Mouse (Mus musculus) lung, embryonic 16.5 days (tissue): ENCODE results near the gene Neurod2. TPM values are rescaled to one million over a fixed set of nuclear protein-coding genes. Genes with fewer than 3 reads are reported as not detected.

Experiments
- ATAC-seq: fragments of 200-750 bp; cut with Nextera tagmentation; 2 replicates; pipeline ENCODE4 v1.8.0; 2017; ENCODE audit warnings: low read depth, mild to moderate bottlenecking, moderate library complexity
- H3K27ac ChIP-seq: fragments of 300-500 bp; sonication (generic); 2 replicates; pipeline ENCODE4 v1.5.1; 2014; ENCODE audit warnings: mild to moderate bottlenecking, control low read depth, low read length
- H3K27me3 ChIP-seq: fragments of 300-500 bp; sonication (generic); 2 replicates; pipeline ENCODE4 v1.6.1; 2014; ENCODE audit warnings: low read depth, low read length, mixed read lengths; ENCODE audit not compliant: control insufficient read depth, insufficient read depth
- H3K36me3 ChIP-seq: fragments of 300-500 bp; sonication (generic); 2 replicates; pipeline ENCODE4 v1.6.1; 2014; ENCODE audit warnings: low read length; ENCODE audit not compliant: control insufficient read depth, insufficient read depth
- H3K4me1 ChIP-seq: fragments of 300-500 bp; sonication (generic); replicated peaks from 2 replicates; pipeline ENCODE4 v1.6.1; 2014; ENCODE audit warnings: low read length, mixed read lengths; ENCODE audit not compliant: control insufficient read depth, insufficient read depth
- H3K4me2 ChIP-seq: fragments of 300-500 bp; sonication (generic); 2 replicates; pipeline ENCODE4 v1.6.1; 2014; ENCODE audit warnings: low read depth, low read length, control low read depth
- H3K4me3 ChIP-seq: fragments of 300-500 bp; sonication (generic); 2 replicates; pipeline ENCODE4 v1.5.1; 2014; ENCODE audit warnings: mild to moderate bottlenecking, low read length, control low read depth
- H3K9ac ChIP-seq: fragments of 300-500 bp; sonication (generic); 2 replicates; pipeline ENCODE4 v1.6.1; 2014; ENCODE audit warnings: low read length, control low read depth
- H3K9me3 ChIP-seq: fragments of 300-500 bp; sonication (generic); 2 replicates; pipeline ENCODE4 v1.6.1; 2016; ENCODE audit warnings: low read length; ENCODE audit not compliant: control insufficient read depth
- WGBS: fragments of 180-500 bp; shearing (Covaris S2); extraction: QIAGEN DNeasy Blood & Tissue Kit; methylation state at CpG from one replicate; pipeline ENCODE4 v1.1.7; 2014; 5-methylcytosine and 5-hydroxymethylcytosine counted together
- polyA plus RNA-seq: library from polyadenylated mRNA; unstranded; fragments of >200 nt; fragmentation: Nextera tagmentation; extraction: Ambion mirVana; gene quantifications from 2 replicates; pipeline ENCODE4 v1.2.1, GENCODE M21; 2015

Gene Neurod2
- polyA plus RNA-seq, 1 experiment from 2014 or later = not detected

DNA sequence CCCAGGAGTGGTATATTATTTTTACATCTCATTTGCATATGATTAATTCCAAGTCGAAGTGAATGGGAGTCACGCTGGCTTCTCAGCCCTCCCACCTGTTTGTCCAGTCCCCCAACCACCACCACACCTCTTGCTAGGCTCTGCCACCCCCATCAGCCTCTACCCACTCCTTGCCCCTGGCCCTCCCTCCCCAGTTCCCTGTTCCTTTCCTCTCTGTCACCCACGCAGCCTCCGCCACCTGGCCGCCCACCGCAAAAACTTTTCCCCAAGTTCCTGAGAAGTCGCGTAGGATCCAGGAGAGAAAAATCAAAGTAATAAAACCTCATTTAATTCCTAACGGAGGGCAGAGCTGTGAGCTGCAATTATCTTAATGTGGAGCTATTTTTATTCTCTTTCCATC lies 16.7 kb upstream of the Neurod2 start:
- H3K36me3 ChIP-seq = no peaks in the 10 kb centered on the region
- peaks cover 18% of the 10 kb centered on the region for H3K4me1 ChIP-seq
- WGBS = 14% methylated on average over 9 of the region's 9 CpGs
- no peak overlapping the region for H3K4me3 ChIP-seq
- ATAC-seq = no peak
- H3K27me3 ChIP-seq = peaks cover 72% of the 10 kb centered on the region
- H3K9me3 ChIP-seq = no peaks in the 10 kb centered on the region
- H3K27ac ChIP-seq = no peak overlapping the region
- H3K9ac ChIP-seq = no peak overlapping the region
- H3K4me2 ChIP-seq = no peak overlapping the region

- Histone ChIP-seq H3K9me3 (no peaks in the 10 kb centered on the region), H3K27ac (no peak overlapping the region), H3K27me3 (peaks cover 70% of the 10 kb centered on the region), H3K4me1 (peaks cover 18% of the 10 kb centered on the region), H3K4me3 (no peak overlapping the region), H3K4me2 (peak overlapping the region; percentile 37), H3K36me3 (no peaks in the 10 kb centered on the region), H3K9ac (no peak overlapping the region)
- WGBS = 2% methylated on average over 14 of the region's 14 CpGs
- no peak for ATAC-seq
Observed at GRCm38 (mm10) chr11:98345253-98345652, 15.8 kb upstream of the Neurod2 start.

DNA sequence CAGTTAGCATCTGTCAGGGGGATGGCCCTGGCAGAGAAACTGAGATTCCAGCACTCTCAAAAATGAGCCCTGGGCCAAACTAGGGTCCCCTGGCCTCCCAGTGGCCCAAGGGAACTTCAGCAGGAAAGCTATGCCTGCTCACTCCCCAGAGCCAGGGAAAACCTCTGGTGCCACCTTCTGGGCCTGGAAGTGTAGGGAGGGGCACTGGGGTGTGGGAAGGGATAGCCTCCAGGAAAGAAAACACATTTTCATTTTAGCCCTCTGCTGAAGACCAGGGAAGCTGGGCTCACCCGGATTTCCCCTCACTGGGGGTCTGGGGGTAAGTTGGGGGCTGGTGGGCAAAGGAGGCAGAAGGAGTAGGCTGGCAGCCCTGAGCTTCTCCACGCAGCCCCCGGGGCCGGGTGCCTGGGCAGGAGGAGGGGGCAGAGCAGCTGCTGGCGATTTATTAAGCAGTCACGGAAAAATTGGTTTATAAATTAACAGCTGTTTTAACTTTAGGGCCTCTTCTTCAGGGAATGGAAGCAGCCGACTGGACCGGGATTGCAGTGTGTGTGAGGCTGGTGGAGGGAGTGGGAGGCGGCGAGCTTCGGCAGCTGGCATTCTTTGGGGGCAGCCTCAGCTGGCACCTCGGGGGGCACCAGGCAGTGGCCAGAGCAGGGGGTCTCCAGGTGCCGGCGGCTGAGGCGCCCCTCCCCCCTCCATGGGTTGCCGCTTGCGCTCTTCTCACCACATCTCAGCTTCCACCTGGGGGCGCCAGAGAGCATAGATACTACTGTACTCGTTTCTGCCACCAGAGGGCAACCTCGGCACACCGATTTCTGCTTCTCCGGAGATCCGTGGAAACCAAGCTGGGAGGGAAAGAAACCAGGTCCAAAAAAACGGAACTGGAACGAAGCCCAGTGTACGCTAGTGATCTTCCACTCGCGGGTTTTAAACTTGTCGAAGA lies 12.8 kb upstream of the Neurod2 start:
- H3K9me3 ChIP-seq = no peaks in the 10 kb centered on the region
- peak overlapping the region; percentile 37 for H3K4me3 ChIP-seq
- peak; percentile 62 for ATAC-seq
- peak overlapping the region; percentile 36 for H3K9ac ChIP-seq
- H3K36me3 ChIP-seq = no peaks in the 10 kb centered on the region
- peak overlapping the region; percentile 63 for H3K4me2 ChIP-seq
- no peak overlapping the region for H3K27ac ChIP-seq
- peaks cover 19% of the 10 kb centered on the region for H3K4me1 ChIP-seq
- WGBS = 2% methylated on average over 24 of the region's 29 CpGs
- H3K27me3 ChIP-seq = peaks cover 70% of the 10 kb centered on the region

- Histone ChIP-seq H3K4me2 (no peak overlapping the region), H3K27me3 (peaks cover 70% of the 10 kb centered on the region), H3K4me1 (peaks cover 19% of the 10 kb centered on the region), H3K36me3 (no peaks in the 10 kb centered on the region), H3K9ac (no peak overlapping the region), H3K4me3 (no peak overlapping the region), H3K27ac (no peak overlapping the region), H3K9me3 (no peaks in the 10 kb centered on the region)
- WGBS = 55% methylated on average over 4 of the region's 4 CpGs
- ATAC-seq = no peak
Observed at GRCm38 (mm10) chr11:98341174-98341573, 11.7 kb upstream of the Neurod2 start.

GRCm38 (mm10) chr11:98340597-98340996 lies 11.1 kb upstream of the Neurod2 start:
- H3K4me2 ChIP-seq = no peak overlapping the region
- WGBS = 6% methylated on average over 4 of the region's 4 CpGs
- no peak for ATAC-seq
- H3K27me3 ChIP-seq = peaks cover 71% of the 10 kb centered on the region
- no peaks in the 10 kb centered on the region for H3K36me3 ChIP-seq
- H3K4me3 ChIP-seq = no peak overlapping the region
- H3K9me3 ChIP-seq = no peaks in the 10 kb centered on the region
- H3K4me1 ChIP-seq = peaks cover 19% of the 10 kb centered on the region
- H3K27ac ChIP-seq = no peak overlapping the region
- H3K9ac ChIP-seq = no peak overlapping the region

DNA sequence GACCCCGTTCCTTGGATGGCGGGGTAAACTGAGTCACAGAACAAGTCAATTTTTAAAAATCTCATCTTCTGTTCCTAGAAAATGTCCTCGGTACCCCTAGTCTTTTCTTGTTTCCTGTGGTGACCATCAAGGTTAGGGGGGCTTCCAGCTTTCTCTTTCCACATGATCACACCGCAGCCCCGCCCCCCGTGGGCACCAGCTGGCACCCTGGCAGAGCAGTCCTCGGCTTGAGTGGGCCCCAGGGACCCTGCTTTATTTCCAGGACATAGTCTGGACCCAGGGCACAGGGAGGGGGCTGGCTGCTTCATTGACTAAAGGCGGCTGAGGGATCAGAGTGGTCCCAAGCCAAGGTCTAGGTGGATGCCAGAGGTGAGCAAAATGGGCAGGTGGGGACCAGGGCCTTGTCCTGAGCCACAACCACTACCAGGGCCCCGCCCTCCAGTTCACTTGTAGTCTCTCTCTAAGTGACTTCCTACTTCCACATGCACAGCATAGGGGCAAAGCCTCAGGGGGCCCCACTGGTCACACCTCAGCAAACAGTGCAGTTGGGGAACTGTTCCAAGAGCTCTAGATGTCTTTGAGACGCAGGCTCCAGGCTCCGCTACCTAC lies 10.3 kb upstream of the Neurod2 start:
- Histone ChIP-seq H3K4me3 (no peak overlapping the region; the same call in none of the 2 replicates), H3K4me2 (peak overlapping the region; percentile 100), H3K9me3 (no peaks in the 10 kb centered on the region), H3K9ac (no peak overlapping the region), H3K4me1 (peaks cover 19% of the 10 kb centered on the region), H3K27me3 (peaks cover 74% of the 10 kb centered on the region), H3K36me3 (no peaks in the 10 kb centered on the region), H3K27ac (no peak overlapping the region)
- no peak for ATAC-seq
- 12% methylated on average over 11 of the region's 11 CpGs for WGBS

DNA sequence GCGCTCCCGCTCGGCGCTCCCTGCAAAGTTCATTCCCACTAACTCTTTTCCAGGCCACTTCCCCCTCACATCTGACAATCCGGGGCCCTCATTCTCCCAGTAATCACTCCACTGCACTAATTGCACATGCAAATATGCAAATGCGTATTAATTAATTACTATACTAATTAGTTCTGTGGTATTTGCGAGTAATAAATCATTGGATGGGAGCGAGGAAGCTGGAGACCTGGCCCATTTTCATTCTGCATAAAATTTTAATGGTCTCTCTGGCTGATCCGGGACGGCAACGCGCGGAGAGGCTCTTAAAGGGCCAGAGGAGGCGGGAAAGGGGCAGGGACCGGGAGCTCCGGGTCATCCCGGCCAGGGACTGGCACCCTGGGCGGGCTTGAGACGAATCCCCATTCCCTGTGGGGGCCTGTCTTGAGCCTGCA lies 9.6 kb upstream of the Neurod2 start:
- Histone ChIP-seq H3K36me3 (no peaks in the 10 kb centered on the region), H3K27ac (no peak overlapping the region), H3K4me2 (peak overlapping the region; percentile 100), H3K9me3 (no peaks in the 10 kb centered on the region), H3K4me1 (peaks cover 19% of the 10 kb centered on the region), H3K9ac (peak overlapping the region; percentile 69), H3K4me3 (peak overlapping the region; percentile 62), H3K27me3 (peaks cover 81% of the 10 kb centered on the region)
- ATAC-seq = no peak
- WGBS = under 1% methylated on average over 19 of the region's 19 CpGs

DNA sequence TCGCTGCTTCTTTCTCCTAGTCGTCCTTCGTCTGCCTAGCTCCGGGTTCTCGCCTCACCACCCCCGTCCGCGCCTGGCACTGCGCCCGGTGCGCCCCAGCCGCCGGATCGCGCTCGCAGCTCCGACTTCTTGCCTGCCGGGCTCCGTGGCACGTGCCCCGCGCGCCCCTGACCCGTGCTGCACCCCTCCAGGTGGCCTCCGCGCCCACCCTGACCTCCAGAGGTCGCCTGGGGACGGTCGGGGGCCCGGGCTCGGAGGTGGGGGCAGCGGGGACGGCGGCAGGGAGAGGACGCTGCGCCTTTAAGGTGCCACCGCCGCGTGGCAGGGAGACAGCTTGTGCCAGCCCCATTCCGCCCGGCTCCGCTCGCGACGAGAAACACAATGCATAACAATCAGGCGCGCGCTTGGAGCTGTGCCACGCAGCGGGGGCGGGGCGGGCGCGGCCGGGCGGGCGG lies 9.1 kb upstream of the Neurod2 start:
- H3K27me3 ChIP-seq = peaks cover 86% of the 10 kb centered on the region
- H3K9ac ChIP-seq = peak overlapping the region; percentile 69
- ATAC-seq = no peak
- H3K27ac ChIP-seq = no peak overlapping the region
- no peaks in the 10 kb centered on the region for H3K9me3 ChIP-seq
- peak overlapping the region; percentile 100 for H3K4me2 ChIP-seq
- under 1% methylated on average over 54 of the region's 57 CpGs for WGBS
- peaks cover 19% of the 10 kb centered on the region for H3K4me1 ChIP-seq
- H3K36me3 ChIP-seq = no peaks in the 10 kb centered on the region
- H3K4me3 ChIP-seq = peak overlapping the region; percentile 62
